Mouse (Mus musculus): ENCODE results near the gene Hamp2. TPM values are rescaled to one million over a fixed set of nuclear protein-coding genes. Genes with fewer than 3 reads are reported as not detected.

Gene Hamp2
- total RNA-seq, 2 experiments from 2014 or later = 2.9 to 4.6 TPM

DNA sequence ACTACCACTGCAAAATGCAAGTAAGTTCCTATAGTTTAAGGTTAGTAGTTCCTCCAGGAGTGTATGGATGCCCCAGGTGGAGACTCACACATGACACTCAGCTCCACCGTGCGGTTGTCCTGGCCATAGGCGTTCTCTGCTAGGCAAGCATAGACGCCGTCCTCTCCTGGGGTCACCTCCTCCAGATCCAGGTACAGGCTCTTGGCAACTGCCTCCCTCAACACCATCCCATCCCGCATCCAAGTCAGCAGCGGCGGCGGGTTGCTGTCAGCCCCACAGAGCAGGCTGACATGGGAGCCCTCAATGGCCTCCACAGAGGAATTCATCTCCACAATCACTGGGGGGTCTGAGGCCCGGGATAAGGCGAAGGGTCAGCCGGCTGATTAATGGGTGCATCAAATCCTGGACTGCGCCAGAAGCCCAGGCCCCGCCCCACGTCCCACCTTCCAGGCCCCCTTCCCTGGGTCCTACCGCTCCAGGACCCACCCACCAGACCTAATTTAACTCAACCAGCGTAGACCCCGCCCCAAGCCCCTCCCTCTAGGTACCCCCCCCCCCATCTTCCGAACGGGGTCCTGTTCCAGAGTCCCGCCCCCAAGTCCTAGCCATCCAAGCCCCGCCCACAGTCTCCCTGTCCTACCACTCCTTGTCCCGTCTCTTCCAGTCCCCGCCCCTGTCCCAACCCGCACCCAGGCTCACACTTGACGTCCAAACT, 16.0 kb downstream of the Hamp2 start:
- intact Hi-C loops (cut with DNase I) = no loop called here

DNA sequence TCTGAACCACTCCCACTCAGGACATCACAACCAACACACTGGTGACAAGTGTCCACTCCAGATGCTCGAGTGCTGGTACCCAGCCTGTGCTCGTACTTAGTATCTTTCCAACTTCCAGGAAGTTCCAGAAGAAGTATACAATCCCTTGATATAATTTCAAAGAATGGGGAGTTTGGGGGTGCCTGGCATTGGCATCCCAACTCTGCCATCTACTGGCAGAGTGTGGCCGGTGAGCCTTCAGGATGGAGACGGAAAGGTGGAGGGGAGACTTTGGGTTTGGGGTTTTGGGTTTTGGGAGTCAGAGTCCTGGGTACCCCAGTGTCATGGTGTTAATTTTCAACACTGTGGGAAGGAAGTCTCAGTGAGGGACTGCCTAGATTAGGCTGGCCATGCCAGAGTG, 20.4 kb downstream of the Hamp2 start:
- no peak for DNase-seq
- intact Hi-C loops (cut with DNase I) = no loop called here

More for the DNA sequence above, 16.0 kb downstream of the Hamp2 start:
- DNase-seq = no peak

- intact Hi-C loops (cut with DNase I) = no loop called here
- no peak for DNase-seq
Observed at GRCm38 (mm10) chr7:30895217-30895616, 29.3 kb downstream of the Hamp2 start.

DNA sequence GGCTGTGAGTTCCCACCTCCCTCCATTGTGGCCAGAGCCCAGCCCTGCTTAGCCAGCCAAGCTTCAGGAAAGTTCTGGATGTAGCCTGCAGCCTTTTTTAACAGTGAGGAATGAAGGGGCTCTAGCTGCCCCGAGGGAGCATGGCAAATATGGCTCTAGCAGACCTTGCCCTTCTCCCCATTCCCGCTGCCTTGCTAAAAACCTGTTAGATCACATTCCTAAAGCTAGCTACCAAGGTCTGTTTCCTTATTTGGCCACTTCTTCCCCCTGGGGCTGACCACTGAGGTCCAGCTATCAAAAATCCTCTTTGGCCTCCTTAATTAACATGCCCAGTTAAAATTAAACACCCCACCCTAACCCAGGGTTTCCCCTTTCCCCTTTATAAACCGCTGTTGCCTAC, 32.0 kb downstream of the Hamp2 start:
- intact Hi-C loops (cut with DNase I) = no loop called here
- DNase-seq = no peak

GRCm38 (mm10) chr7:30891746-30892145, 32.7 kb downstream of the Hamp2 start:
- intact Hi-C loops (cut with DNase I) = no loop called here

GRCm38 (mm10) chr7:30890681-30891080, 33.8 kb downstream of the Hamp2 start:
- intact Hi-C loops (cut with DNase I) = no loop called here
- DNase-seq = no peak

More at GRCm38 (mm10) chr7:30891746-30892145, 32.7 kb downstream of the Hamp2 start:
- DNase-seq = no peak

GRCm38 (mm10) chr7:30888786-30889185, 35.7 kb downstream of the Hamp2 start:
- intact Hi-C loops (cut with DNase I) = no loop called here
- no peak for DNase-seq

- intact Hi-C loops (cut with DNase I) = no loop called here
- no peak for DNase-seq
Observed at GRCm38 (mm10) chr7:30887568-30888188, 36.8 kb downstream of the Hamp2 start.

GRCm38 (mm10) chr7:30886852-30887251, 37.6 kb downstream of the Hamp2 start:
- intact Hi-C loops (cut with DNase I) = no loop called here
- DNase-seq = no peak

DNA sequence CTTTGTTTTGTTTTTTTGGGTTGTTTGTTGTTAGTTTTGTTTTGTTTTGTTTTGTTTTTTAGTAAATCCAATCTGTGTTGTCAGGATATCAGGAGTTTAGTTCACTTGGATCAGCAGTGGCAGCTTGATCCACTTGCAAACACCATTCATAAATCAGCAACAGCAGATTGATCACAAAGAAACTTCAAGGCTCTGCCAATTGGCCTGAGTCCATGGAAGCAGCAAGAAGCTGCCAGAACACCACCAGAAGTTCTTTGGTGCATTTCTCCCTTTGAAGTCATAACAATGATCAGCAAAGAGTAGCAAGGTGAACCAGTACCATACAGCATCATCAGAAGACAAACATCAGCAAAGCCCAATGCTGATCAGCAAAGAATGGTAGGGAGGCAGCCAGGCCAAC, 40.4 kb downstream of the Hamp2 start:
- intact Hi-C loops (cut with DNase I) = no loop called here
- no peak for DNase-seq

- intact Hi-C loops (cut with DNase I) = no loop called here
- DNase-seq = no peak
Observed at GRCm38 (mm10) chr7:30881367-30881766, 43.1 kb downstream of the Hamp2 start.

DNA sequence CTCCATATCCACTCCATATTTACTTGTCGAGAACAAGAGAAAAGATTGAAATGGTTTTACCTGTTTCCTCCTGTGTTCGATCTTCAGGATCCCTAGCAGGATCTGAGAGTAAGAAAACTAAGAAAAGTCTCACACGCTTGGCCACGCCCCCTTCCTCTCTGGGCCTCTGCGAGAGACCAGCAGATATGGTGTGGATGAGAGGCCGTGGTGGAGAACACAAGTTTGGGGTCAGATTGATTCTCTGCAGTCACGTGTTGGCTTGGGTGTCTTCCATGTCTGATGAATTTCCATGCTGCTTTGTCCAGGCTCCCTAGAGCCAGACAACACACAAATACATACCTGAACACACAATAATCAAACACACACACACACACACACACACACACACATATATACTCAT, 44.3 kb downstream of the Hamp2 start, which contains the start of gene Cd22:
Gene Cd22, minus strand, starts transcription at position 167 of the 400 bp plus-strand sequence.
- intact Hi-C loops (cut with DNase I) = no loop called here
- DNase-seq = no peak

GRCm38 (mm10) chr7:30878950-30879349, 45.5 kb downstream of the Hamp2 start:
- intact Hi-C loops (cut with DNase I) = no loop called here
- no peak for DNase-seq

DNA sequence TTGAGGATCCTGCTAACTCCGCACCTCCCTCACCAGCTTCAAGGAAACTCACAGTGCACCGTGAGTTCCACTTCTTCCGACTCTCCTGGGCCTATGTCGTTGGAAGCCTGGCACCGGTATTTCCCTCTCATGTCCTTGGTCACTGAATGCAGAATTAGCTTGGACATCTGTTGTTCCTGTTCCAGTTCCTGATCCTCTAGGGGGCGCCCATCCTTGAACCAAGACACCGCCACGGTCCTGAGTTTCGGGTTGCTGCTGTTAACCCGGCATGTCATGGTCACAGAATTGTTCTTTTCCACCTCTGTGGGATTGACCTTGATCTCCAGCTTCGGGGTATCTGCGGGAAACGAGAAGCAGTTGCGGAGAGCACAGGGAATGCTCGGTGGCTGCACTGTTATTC, 51.4 kb downstream of the Hamp2 start:
- DNase-seq = peak; percentile 71 to 79
- intact Hi-C loops (cut with DNase I) = loop anchor here (1.0 to 5.0 kb wide), 2 partner anchors 101 to 204 kb away; partner anchors contain the start of gene Fxyd3

Other genes with a start within 250 kb of the Hamp2 start
- not detected for gene 2200002J24Rik, start 225.8 kb downstream of the Hamp2 start, total RNA-seq (2021)
- under 1 TPM in 1 of 2 experiments, not detected in 1; 0.14 TPM for gene Atp4a, start 212.5 kb downstream of the Hamp2 start, total RNA-seq (2021)
- gene Tmem147, start 195.1 kb downstream of the Hamp2 start, total RNA-seq (2021) = 100 to 1,000 TPM; 236 to 272 TPM
- not detected for gene Gapdhs, start 181.0 kb downstream of the Hamp2 start, total RNA-seq (2021)
- 1 to 10 TPM; 1.7 to 2.9 TPM for gene Sbsn, start 173.2 kb downstream of the Hamp2 start, total RNA-seq (2021)
- gene Dmkn, start 160.9 kb downstream of the Hamp2 start, total RNA-seq (2021) = 1 to 10 TPM in 1 of 2 experiments, under 1 TPM in 1; 0.73 to 3.4 TPM
- gene Krtdap, start 136.8 kb downstream of the Hamp2 start, total RNA-seq (2021) = not detected
- under 1 TPM in 1 of 2 experiments, not detected in 1; 0.14 TPM for gene Ffar2, start 100.9 kb downstream of the Hamp2 start, total RNA-seq (2021)
- gene Ffar3, start 68.5 kb downstream of the Hamp2 start, total RNA-seq (2021) = not detected
- not detected for gene Ffar1, start 63.1 kb downstream of the Hamp2 start, total RNA-seq (2021)
- gene Cd22, start 44.3 kb downstream of the Hamp2 start, total RNA-seq (2021) = 1 to 10 TPM in 1 of 2 experiments, under 1 TPM in 1; 0.46 to 1.7 TPM
- not detected for gene Mag, start 9.8 kb downstream of the Hamp2 start, total RNA-seq (2021)
- 10 to 100 TPM; 20.2 to 36.3 TPM for gene Hamp, start 19.4 kb upstream of the Hamp2 start, total RNA-seq (2021)
- 100 to 1,000 TPM; 107 to 112 TPM for gene Usf2, start 32.1 kb upstream of the Hamp2 start, total RNA-seq (2021)
- gene Lsr, start 48.8 kb upstream of the Hamp2 start, total RNA-seq (2021) = 1 to 10 TPM; 3.7 to 5.1 TPM
- under 1 TPM in 1 of 2 experiments, not detected in 1; 0.17 TPM for gene Fam187b, start 49.1 kb upstream of the Hamp2 start, total RNA-seq (2021)
- 10 to 100 TPM; 29.3 to 30.8 TPM for gene Fxyd5, start 117.8 kb upstream of the Hamp2 start, total RNA-seq (2021)
- gene Fxyd7, start 126.8 kb upstream of the Hamp2 start, total RNA-seq (2021) = 1 to 10 TPM in 1 of 2 experiments, under 1 TPM in 1; 0.41 to 1.1 TPM
- gene Fxyd1, start 132.5 kb upstream of the Hamp2 start, total RNA-seq (2021) = 100 to 1,000 TPM; 863 to 996 TPM
- 1 to 10 TPM; 3.6 to 5.2 TPM for gene Lgi4, start 134.7 kb upstream of the Hamp2 start, total RNA-seq (2021)
- gene Fxyd3, start 152.0 kb upstream of the Hamp2 start, total RNA-seq (2021) = 1 to 10 TPM; 1.1 to 2.3 TPM
- gene Hpn, start 190.6 kb upstream of the Hamp2 start, total RNA-seq (2021) = 1 to 10 TPM; 1.9 to 3.9 TPM
- 10 to 100 TPM; 29.2 to 29.5 TPM for gene Scn1b, start 202.3 kb upstream of the Hamp2 start, total RNA-seq (2021)
- 10 to 100 TPM; 33.6 to 37.9 TPM for gene Gramd1a, start 231.2 kb upstream of the Hamp2 start, total RNA-seq (2021)